Mouse (Mus musculus) embryonic facial prominence, embryonic 14.5 days (tissue): ENCODE data around the gene Cyb5rl. TPM values are rescaled to one million over a fixed set of nuclear protein-coding genes. Genes with fewer than 3 reads are reported as not detected.
"Not testable (repeated sequence)": the region's sequence is repeated elsewhere in the genome, so short reads cannot be mapped to it uniquely, and the experiment has no call there.

ENCODE experiments used
- ATAC-seq: fragments of 200-750 bp; cut with Nextera tagmentation; 2 replicates; pipeline ENCODE4 v1.8.0; 2017; ENCODE audit warnings: low read depth, moderate number of reproducible peaks, moderate TSS enrichment
- DNase-seq: peaks from one replicate; pipeline ENCODE4 v3.0.0-alpha.2; 2015; ENCODE audit warnings: low spot score
- H3K27ac ChIP-seq: fragments of 300-500 bp; sonication (generic); replicated peaks from 2 replicates; pipeline ENCODE4 v1.5.1; 2014; ENCODE audit warnings: low read depth, mild to moderate bottlenecking, low read length, moderate library complexity
- H3K27me3 ChIP-seq: fragments of 300-500 bp; sonication (generic); replicated peaks from 2 replicates; pipeline ENCODE4 v1.6.1; 2014; ENCODE audit warnings: low read length; ENCODE audit not compliant: control insufficient read depth, insufficient read depth
- H3K36me3 ChIP-seq: fragments of 300-500 bp; sonication (generic); 2 replicates; pipeline ENCODE4 v1.6.1; 2014; ENCODE audit warnings: low read length, mixed read lengths; ENCODE audit not compliant: control insufficient read depth, insufficient read depth
- H3K4me1 ChIP-seq: fragments of 300-500 bp; sonication (generic); 2 replicates; pipeline ENCODE4 v1.6.1; 2014; ENCODE audit warnings: antibody characterized with exemption, low read length; ENCODE audit not compliant: control insufficient read depth, insufficient read depth
- H3K4me2 ChIP-seq: fragments of 300-500 bp; sonication (generic); 2 replicates; pipeline ENCODE4 v1.6.1; 2014; ENCODE audit warnings: low read depth, mild to moderate bottlenecking, low read length, moderate library complexity, mixed read lengths
- H3K4me3 ChIP-seq: fragments of 300-500 bp; sonication (generic); 2 replicates; pipeline ENCODE4 v1.5.1; 2014; ENCODE audit warnings: low read depth, mild to moderate bottlenecking, low read length
- H3K9ac ChIP-seq: fragments of 300-500 bp; sonication (generic); 2 replicates; pipeline ENCODE4 v1.6.1; 2014; ENCODE audit warnings: low read depth, mild to moderate bottlenecking, low read length, moderate library complexity, mixed read lengths
- H3K9me3 ChIP-seq: fragments of 300-500 bp; sonication (generic); 2 replicates; pipeline ENCODE4 v1.6.1; 2016; ENCODE audit warnings: low read length; ENCODE audit not compliant: control insufficient read depth
- WGBS: fragments of 180-500 bp; shearing (Covaris S2); extraction: QIAGEN DNeasy Blood & Tissue Kit; methylation state at CpG from one replicate; pipeline ENCODE4 v1.1.7; 2014; 5-methylcytosine and 5-hydroxymethylcytosine counted together
- polyA plus RNA-seq: library from polyadenylated mRNA; unstranded; fragments of >200 nt; fragmentation: Nextera tagmentation; extraction: Ambion mirVana; gene quantifications from 2 replicates; pipeline ENCODE4 v1.2.1, GENCODE M21; 2014

Gene Cyb5rl
- polyA plus RNA-seq, 1 experiment from 2014 or later = 8.6 TPM

GRCm38 (mm10) chr4:107106777-107107176 lies 40.0 kb downstream of the Cyb5rl start:
- 81% methylated on average over 16 of the region's 16 CpGs for WGBS
- H3K9me3 ChIP-seq = no peaks in the 10 kb centered on the region
- no peak overlapping the region for H3K4me3 ChIP-seq
- no peak for DNase-seq
- H3K36me3 ChIP-seq = no peaks in the 10 kb centered on the region
- no peak overlapping the region for H3K4me2 ChIP-seq
- H3K4me1 ChIP-seq = no peaks in the 10 kb centered on the region
- H3K27me3 ChIP-seq = no peaks in the 10 kb centered on the region
- no peak for ATAC-seq
- H3K27ac ChIP-seq = no peak overlapping the region
- no peak overlapping the region for H3K9ac ChIP-seq

GRCm38 (mm10) chr4:107108291-107108731 lies 41.5 kb downstream of the Cyb5rl start:
- WGBS = 27% methylated on average over 6 of the region's 13 CpGs
- H3K4me2 ChIP-seq = no peak overlapping the region
- no peak; the same call in 1 of the 2 replicates for ATAC-seq

GRCm38 (mm10) chr4:107109181-107109580 lies 42.4 kb downstream of the Cyb5rl start:
- H3K4me3 ChIP-seq, H3K4me2 ChIP-seq, H3K9me3 ChIP-seq, H3K27me3 ChIP-seq, H3K4me1 ChIP-seq, H3K27ac ChIP-seq, H3K9ac ChIP-seq, ATAC-seq, DNase-seq, H3K36me3 ChIP-seq: not testable (repeated sequence)
- WGBS = 93% methylated on average over 6 of the region's 6 CpGs

More at GRCm38 (mm10) chr4:107108291-107108731, 41.5 kb downstream of the Cyb5rl start:
- H3K27me3 ChIP-seq = no peaks in the 10 kb centered on the region
- H3K9ac ChIP-seq = no peak overlapping the region; the same call in 1 of the 2 replicates
- H3K4me1 ChIP-seq = no peaks in the 10 kb centered on the region
- no peak overlapping the region for H3K4me3 ChIP-seq
- peak; percentile 44 for DNase-seq
- H3K36me3 ChIP-seq = no peaks in the 10 kb centered on the region
- H3K27ac ChIP-seq = no peak overlapping the region
- no peaks in the 10 kb centered on the region for H3K9me3 ChIP-seq

GRCm38 (mm10) chr4:107114278-107114677 lies 47.5 kb downstream of the Cyb5rl start:
- no peak overlapping the region for H3K4me3 ChIP-seq
- H3K4me2 ChIP-seq = no peak overlapping the region
- no peaks in the 10 kb centered on the region for H3K4me1 ChIP-seq
- no peaks in the 10 kb centered on the region for H3K27me3 ChIP-seq
- no peak for ATAC-seq
- no peak for DNase-seq
- H3K36me3 ChIP-seq = no peaks in the 10 kb centered on the region
- no peaks in the 10 kb centered on the region for H3K9me3 ChIP-seq
- no peak overlapping the region for H3K9ac ChIP-seq
- no peak overlapping the region for H3K27ac ChIP-seq
- WGBS = 42% methylated on average over 8 of the region's 8 CpGs

GRCm38 (mm10) chr4:107117741-107118385 lies 51.1 kb downstream of the Cyb5rl start:
- Histone ChIP-seq H3K9me3 (no peaks in the 10 kb centered on the region), H3K4me2 (no peak overlapping the region), H3K36me3 (no peaks in the 10 kb centered on the region), H3K9ac (no peak overlapping the region), H3K27ac (no peak overlapping the region), H3K27me3 (no peaks in the 10 kb centered on the region), H3K4me3 (no peak overlapping the region), H3K4me1 (peaks cover 5% of the 10 kb centered on the region; the same call in 1 of the 2 replicates)
- DNase-seq (no peak), ATAC-seq (no peak)
- WGBS = 91% methylated on average over 2 of the region's 2 CpGs

- Histone ChIP-seq H3K9me3 (no peaks in the 10 kb centered on the region), H3K4me2 (no peak overlapping the region), H3K27me3 (no peaks in the 10 kb centered on the region), H3K4me1 (peaks cover 5% of the 10 kb centered on the region; the same call in 1 of the 2 replicates), H3K4me3 (no peak overlapping the region), H3K36me3 (no peaks in the 10 kb centered on the region), H3K9ac (no peak overlapping the region), H3K27ac (no peak overlapping the region)
- peak; percentile 61 for ATAC-seq
- 45% methylated on average over 2 of the region's 4 CpGs for WGBS
- DNase-seq = peak; percentile 74
Measured at GRCm38 (mm10) chr4:107119056-107119455, 52.3 kb downstream of the Cyb5rl start.

GRCm38 (mm10) chr4:107120676-107121075 lies 53.9 kb downstream of the Cyb5rl start:
- 88% methylated on average over 6 of the region's 6 CpGs for WGBS

GRCm38 (mm10) chr4:107121165-107121943 lies 54.6 kb downstream of the Cyb5rl start:
- ATAC-seq (no peak), DNase-seq (peak; percentile 58)
- Histone ChIP-seq H3K9ac (no peak overlapping the region), H3K27ac (no peak overlapping the region), H3K27me3 (no peaks in the 10 kb centered on the region), H3K4me3 (no peak overlapping the region), H3K4me1 (peaks cover 5% of the 10 kb centered on the region; the same call in 1 of the 2 replicates), H3K9me3 (no peaks in the 10 kb centered on the region), H3K36me3 (no peaks in the 10 kb centered on the region), H3K4me2 (no peak overlapping the region)
- 44% methylated on average over 12 of the region's 12 CpGs for WGBS

More at GRCm38 (mm10) chr4:107120676-107121075, 53.9 kb downstream of the Cyb5rl start:
- Histone ChIP-seq H3K4me2 (no peak overlapping the region), H3K27me3 (no peaks in the 10 kb centered on the region), H3K9me3 (no peaks in the 10 kb centered on the region), H3K27ac (no peak overlapping the region), H3K4me3 (no peak overlapping the region), H3K4me1 (peaks cover 5% of the 10 kb centered on the region; the same call in 1 of the 2 replicates), H3K36me3 (no peaks in the 10 kb centered on the region), H3K9ac (no peak overlapping the region)
- ATAC-seq (no peak), DNase-seq (no peak)
